Mouse (Mus musculus) heart, adult 11 months (tissue): Measurements from ENCODE around the gene Ak7.

Experiments used
- DNase-seq: peaks from one replicate; pipeline ENCODE4 v3.0.0; 2022

Gene Ak7

DNA sequence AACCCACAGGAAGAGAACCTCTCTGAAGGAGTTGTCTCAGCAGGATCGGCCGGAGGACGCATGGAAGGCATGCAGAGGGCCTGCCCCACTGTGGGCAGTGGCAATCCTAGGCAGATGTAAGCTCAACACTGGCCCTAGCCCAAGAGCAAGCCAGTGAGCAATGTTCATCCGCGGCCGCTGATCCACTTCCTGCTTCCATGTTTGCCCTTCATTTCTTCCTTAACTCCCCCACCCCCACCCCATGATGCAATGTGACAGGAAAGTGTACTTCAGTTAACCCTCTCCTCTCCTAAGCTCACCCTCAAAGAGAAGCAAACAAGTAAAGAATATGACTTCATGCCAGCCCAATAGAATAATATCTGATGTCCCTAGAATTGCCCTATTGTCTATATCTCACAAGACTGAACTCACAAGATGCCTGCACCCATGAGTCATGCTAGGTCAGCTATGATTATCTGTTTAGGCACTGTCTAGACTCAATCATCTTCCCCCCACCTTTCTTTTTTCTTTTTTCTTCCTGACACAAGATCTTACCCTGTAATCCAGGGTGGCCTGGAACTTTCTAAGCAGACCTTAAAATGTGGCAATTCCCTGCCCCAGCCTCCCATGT is 25.2 kb downstream of the Ak7 start:
- DNase-seq: no peak

DNA sequence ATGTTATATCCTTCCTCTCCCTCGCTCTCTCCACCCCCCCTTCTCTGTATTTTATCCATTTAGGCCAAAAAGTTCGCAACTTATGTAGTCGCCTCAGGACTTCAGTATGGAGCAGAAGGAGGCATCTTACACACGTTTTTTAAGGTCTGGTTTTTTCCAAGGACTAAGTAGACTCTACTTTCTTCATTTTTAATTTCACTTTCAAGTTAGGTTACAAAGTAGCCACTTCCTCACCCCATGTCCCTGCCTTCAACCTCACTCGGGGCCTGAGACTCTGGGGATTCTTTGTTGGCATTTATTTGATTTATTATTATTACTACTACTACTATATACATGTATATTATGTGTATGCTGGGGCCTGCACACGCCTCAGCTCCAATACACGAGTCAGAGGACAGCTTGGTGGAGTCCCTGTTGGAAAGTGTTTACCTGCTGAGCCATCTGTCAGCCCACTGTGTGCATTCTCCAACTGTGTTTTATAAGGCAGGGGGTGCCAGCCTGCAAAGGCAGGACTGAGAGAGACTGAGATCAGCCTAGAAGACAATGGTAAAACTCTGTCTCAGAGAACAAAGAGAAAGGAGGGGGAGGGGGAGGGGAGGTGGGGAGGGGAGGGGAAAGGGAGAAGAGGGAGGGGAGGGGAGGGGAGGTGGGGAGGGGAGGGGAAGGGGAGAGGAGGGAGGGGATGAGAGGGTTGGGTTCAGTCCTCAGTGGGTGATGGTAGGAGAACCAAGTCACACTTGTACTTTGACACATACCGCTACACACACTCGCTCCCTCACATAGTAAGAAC is 27.8 kb downstream of the Ak7 start:
- no peak for DNase-seq

DNA sequence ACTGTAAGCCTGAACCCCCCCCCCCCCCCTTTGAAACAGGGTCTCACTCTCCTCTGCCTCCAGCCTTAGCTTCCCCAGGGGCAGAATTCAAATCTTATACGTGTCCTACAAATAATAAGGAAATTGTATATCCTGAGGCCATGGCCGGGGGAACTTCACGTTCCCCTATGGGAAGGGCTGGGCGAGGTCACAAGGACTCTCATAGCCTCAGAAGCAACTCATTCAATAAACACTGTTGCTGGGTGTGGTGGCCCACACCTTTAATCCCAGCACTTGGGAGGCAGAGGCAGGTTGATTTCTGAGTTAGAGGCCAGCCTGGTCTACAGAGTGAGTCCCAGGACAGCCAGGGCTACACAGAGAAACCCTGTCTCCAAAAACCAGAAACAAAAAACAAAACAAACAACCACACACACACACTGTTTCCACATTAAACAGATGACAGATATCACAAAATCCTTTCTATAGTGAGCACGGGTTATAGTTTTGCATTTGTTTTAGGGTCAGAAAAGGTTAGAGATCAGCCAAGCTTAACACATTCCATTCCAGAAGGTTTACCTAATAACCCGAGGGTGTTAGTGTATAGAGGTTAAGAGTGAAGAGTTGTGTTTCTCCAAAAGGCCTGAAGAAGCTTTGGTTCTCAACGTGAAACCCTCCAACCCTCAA is 29.6 kb downstream of the Ak7 start:
- DNase-seq: no peak

DNA sequence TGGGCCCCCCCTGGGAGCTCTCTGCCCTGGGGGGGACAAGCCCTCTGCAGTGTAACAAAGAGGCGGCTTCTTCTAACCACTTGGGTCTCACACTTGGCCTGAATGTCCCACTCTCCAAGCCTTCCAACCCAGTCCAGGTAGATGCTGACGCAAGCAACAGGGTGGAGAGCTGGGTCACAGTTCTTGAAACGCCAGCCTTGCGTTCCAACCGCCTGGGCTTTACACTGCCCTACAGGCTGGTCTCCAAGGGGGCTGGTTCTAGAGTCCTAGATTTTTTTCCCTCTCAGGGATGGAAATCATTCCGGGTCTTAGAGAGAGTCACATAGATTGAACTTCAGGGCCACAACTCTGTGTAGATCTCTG is 30.1 kb downstream of the Ak7 start:
- DNase-seq: no peak

DNA sequence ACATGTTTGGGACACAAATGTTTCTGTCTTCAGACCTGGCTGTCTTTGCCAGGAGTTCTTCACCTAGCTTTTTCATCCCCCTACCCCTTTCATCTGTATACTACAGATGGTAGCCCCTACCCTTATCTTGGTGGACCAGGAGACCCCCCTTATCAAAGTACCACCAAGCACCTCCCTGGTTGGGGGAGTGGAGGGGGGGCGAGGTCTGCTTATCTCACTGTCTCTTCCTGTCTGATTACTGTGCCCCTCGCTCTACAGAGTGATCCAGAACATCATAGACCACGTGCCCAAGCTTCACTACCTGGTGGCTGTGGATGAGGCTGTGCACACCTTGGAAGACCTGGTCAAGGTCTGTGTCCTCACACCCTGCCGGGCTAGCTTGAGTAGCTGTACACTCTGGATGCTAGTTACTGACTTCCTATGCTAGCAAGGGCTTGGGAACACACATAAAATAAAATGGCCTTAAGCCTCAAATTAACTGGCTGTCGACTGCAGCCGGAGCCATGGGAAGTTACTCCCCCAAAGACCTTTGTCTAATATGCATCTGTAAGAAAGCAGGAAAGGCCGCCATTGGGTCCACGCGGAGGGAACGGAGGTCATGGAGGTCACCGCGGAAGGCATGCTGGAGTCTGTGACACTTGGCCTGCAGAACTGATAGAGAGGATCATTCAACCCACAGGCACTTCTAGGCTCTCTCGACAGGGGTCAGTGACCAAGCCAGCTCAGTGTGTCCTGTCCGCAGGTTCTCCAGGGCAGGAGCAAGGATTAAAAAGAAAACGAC is 32.7 kb downstream of the Ak7 start:
- DNase-seq: peak; percentile 85

DNA sequence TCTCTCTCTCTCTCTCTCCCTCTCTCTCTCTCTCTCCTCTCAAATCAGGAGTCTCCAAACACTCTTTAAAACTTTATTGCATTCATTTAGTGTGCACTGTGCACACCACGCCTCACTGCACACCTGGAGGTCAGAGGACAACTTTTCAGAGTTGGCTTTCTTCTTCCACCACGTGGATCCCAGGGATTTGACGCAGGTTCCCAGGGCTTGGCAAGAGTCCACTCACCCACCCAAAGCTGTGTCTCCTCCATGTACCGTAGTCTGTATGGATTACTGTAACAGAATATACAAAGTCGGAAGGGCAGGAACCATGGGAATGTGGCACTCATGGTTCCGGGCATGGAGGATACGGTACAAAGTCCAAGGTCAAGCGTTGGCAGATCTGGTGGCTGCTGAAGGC is 33.9 kb downstream of the Ak7 start:
- peak; percentile 64 for DNase-seq

DNA sequence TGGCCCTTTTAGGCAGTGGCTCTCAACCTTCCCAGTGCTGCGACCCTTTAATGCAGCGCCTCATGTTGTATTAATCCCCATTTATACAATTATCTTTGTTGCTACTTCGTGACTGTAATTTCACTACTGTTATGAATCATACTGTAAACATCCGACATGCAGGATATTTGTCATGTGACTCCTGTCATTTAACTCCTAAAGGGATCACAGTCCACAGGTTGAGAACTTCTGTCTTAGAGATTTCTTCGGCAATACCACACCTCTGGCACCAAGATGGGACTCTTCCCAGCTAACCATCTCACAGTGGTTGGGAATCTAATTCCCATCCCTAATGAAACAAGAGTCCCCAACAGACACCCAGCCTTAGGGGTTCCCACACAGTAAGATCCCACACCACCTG is 42.3 kb downstream of the Ak7 start:
- DNase-seq: no peak

DNA sequence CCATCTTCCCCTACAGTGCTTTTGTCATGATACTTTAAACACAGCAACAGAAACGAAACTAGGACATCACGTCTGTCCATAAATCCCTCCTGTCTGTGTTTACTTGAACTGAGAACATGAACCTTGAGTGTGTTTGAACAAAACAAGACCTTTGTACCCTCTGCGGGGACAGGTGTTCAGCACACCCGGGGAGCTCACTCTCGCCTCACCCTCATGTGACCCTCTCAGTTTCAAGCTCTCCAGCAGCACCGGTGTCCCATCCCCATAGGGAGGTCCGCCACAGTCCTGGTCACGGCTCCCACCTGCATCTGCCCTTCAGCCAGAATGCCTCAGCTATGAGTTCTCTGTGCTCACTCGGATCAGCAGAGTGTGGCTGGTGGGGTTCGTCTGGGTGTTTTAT is 48.0 kb downstream of the Ak7 start:
- DNase-seq: peak; percentile 62

DNA sequence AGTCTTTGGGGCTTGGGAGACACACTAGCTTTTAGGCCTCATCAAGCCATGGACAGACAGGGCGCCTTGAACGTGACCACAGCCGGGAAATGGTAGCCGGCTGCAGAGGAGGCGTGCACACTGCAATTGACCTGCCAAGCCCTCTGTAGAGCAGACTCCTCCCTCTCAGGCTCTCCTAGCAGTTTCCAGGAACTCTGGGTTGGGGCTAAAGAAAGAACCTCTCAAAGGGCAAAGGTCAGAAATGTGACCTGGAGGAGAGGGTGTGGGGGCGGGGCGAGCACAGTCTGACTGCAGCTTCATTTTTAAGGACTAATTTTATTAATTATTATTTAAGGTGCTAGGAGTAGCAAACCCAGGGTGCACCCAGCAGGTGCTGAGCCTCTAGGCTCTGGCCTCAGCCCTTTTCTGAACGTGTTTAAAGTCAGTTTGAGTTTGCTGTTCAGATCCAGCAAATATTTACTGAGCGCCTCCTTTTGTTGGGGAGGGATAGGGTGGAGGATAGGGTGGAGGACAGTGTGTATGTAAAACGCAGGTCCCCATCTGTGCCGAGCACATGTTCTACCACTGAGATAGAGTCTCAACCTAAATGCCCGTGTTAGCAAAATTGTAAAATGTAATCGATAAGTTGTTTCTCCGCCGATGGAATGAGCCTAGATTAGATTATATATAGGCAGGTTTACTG is 52.2 kb downstream of the Ak7 start:
- peak; percentile 78 for DNase-seq

DNA sequence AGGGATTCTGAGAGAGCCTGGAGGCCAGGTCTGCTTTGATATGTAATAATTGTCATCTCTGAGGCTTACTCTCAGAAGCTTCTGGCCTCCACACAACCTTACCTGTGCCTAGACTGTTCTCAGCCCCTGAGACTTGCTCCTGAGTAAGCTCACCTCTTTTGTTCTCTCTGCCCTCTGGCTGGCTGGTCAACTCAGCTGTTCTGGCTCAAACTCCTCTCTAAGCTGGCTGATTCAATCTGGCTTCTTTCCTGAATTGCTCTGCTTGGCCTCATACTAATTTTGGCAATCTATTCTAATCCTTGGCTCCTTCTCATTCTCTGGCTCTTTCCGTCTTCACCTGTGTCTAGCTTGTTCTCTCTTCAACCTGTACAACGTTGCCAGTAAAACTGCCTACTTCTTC is 53.1 kb downstream of the Ak7 start:
- peak; percentile 78 for DNase-seq

DNA sequence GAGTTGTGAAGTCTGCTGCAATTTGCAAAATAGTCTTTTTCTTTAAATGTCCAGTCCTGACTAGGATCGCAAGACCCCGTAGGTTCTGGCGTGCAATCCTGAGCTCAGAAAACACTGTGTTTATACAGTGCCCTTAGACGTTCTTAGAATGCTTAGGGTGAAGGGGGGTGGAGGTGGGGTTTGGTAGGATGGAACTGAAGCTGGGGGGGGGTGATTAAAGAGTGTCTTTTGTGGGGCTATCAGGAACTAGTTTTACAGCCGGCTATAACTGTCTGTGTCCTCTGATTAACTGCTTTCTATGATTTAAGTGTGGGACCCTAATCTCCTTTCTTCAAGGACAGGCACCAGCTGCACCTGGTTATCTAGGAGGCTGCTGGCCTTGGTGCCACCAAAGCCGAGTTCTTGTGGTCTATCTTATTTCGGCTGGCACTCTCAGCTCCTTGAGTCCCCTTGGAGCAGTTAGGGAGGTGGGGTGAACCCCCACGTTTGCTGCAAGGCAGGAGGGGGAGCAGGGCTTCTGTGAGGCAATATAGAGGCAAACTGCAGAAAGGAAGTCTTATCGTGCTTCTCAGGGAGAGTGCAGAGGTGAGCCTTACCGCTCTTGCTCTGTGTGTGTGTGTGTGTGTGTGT is 54.2 kb downstream of the Ak7 start:
- peak; percentile 67 for DNase-seq

DNA sequence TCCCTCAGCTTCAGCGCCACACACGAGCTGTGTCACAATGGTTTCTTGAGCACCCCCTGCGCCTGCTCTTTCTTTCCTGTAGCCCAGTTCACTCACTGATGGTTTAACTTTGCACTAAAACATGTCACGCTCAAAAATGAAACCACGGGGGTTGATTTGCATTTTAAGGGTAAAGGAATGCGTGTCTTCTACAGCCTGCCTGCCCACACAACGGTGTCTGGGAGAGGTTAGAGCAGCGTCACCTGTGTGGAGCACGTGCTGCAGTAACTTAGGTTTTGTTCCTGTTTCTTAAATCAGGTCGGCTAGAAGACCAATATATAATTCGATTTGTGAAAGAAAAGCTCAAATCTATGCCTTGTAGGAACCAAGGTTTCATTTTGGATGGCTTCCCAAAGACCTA is 55.4 kb downstream of the Ak7 start:
- no peak for DNase-seq

DNA sequence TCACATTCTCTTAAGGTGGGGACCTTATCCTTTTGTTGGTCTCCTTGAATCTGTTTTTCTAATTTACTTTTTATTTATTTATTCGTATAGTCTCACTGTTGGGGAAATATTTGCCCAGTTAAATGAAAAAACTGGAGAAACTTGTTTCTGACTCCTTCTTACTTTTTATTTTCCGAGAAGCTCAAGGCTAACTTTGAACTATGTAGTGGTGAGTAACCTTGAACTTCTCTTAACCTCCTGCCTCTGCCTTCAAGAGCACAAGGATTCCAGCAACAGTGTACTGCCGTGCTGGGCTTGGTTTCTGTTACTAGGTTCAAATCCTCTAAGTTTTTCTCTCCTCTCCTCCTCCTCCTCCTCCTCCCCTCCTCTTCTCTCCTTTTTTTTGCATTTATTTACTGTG is 55.9 kb downstream of the Ak7 start:
- no peak for DNase-seq

DNA sequence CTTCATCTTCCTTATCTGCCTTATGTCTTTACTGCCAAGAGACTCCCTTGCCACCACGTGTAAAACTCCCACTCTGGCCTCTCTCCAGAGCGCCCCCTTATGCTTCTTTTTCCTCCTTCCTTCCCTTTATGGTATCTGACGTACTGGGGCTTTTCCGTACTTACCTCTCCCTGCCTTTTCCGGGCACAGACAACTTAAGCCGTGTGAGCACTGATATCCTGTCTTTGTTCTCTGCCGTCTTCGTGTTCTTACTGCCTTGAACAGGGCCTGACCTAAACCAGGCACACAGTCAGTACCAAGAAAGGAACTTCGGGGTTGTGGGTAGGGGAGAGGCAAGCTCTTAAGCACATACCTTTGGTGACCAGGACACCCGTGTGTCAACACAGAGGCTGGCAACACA is 63.9 kb downstream of the Ak7 start:
- no peak for DNase-seq

DNA sequence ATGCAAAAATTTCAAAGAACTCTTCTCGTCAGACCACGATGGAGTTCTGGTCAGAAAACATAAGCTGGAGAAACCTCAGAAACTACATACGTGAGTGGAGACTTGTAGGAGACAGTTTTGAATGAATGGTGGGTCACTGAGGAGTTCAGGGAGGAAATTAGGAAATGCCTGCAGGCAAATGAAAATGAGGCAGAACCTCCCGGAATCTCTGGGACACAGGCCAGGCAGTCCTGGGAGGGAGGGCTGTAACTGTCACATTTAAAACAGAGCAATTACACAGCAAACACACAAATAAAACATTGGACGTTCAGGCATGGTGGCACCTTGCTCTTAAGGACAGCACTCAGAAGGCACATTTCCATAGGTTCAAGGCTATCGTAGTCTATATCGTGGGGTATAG is 69.1 kb downstream of the Ak7 start:
- no peak for DNase-seq

DNA sequence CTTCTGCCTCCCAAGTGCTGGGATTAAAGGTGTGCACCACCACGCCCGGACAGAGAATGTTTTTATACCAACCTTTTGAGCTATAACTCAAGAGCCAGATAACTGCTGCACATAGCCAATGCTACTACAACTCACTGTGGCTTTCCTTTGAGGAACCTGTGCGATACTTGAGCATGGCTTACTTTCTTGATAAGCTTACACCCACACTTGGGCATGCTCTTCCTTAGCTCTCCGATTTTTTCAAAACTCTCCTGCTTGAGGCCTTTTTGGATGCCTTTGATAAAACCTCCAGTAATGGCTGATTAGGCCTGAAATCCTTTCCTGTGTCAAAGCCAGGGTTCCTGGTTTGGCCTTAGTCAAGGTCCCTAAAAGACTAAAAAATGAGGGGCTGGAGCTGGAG is 71.9 kb downstream of the Ak7 start:
- DNase-seq: no peak

DNA sequence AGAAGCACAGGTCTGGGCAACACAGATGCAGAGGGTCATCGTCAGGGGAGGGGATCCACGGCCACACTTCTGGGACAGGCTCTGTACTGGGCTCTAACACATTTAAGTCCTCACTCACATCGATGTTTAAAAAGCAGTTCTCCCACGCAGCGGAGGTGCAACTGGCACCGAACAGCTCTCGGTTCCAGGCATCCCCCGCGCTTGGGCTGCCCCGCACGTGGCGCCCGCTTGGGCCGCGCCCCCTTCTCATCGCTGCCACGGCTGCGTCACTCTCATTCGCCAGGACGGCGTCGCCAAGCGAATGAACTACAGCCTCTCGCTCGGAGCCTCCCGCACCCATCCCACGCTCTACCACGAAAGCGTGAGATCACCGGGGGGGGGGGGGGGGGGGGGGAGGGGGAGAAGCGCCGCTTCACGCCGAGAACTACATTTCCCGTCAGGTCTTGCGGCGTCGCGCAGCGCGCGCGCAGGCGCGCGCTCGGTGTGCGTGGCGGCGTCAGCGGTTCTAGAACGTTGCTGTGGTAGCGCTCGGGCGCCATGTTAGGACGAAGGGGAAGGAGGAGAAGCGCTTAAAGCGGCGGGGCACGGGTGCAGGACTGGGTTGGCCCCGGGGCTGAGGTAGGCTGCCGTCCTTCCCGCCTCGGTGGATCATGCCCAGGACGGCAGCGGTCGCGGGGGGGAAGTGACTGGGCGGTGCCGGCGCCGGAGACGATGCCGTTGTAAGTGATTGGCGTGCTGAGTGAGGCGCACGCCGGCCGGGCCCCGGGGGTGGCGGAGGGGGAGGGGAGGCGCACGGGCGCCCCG is 78.6 kb downstream of the Ak7 start, which contains the start of gene Papola:
Gene Papola (plus strand): TSS at position 499 of the 804 bp plus-strand sequence.
- DNase-seq: peak; percentile 99

DNA sequence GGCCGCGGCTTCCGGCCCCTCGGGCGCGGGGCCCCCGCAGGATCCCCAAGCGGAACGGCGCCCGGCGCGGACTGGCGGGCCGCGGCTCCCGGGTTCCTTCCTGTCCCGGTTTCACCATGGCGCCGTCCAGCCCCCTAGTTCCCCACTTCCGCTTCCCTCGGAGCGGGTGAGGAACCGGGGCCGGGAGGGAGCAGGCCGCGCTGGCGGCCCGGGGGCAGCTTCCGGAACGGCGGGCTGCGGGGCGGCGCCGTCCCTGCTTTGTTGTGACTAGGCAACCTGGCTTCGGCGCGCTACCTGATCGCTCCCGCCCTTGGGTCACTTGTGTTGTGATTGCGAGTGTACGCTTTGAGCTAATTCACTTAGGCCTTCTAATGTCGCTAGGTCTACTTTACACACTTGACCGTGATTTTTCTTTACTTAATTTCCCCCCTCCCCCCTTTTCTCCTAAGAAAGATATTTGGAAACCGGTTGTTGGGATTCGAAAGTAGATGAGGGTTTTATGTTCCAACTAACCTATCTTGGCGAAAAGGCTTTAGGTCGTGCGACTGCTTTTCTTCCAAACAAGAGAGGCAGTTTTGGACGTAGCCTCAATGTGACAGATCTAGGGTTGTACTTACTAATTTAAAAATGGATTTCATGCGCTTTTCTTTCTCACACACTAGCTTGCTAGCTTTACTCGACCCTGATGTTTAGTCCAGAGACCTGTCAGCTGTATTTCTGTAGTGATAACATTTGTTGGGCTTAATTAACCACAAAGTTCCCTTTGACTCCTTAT is 79.4 kb downstream of the Ak7 start:
- peak; percentile 98 for DNase-seq

DNA sequence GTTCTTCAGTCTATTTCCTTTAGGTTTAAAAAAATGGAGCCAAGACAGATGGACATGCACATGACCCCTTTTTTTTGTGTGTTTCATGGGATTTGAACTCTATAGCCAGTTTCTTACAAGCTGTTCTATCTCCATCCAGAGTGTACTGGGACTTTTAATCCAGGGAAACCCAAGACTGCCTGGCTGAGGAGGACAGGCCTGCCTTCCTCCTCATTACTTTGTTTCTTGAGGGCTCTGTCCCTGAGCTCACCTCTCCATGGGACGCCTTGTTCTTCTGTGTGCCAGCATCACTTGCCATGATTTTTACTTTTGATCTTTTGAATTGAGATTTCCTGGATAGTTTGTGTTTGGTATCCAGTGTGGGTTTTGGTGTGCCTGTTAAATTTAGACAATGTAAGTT is 80.3 kb downstream of the Ak7 start:
- DNase-seq: peak; percentile 68

DNA sequence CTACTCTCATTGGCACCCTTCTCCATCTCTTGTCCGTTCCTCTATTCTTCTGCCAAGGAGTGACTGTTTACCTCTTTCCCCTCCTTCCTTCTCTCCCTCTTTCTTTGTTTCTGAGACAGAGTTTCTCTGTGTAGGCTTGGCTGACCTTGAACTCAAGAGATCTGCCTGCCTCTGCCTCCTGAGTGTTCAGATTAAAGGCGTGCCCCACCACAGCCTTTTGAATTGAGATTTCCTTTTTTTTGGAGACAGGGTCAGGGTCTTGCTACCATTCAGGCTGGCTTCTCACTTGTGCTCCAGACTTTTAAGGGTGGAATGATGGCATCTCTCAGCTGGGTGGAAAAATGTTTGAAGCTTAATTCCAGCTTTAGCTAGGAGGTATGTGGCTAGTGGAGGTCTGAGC is 81.8 kb downstream of the Ak7 start:
- DNase-seq: peak; percentile 76

DNA sequence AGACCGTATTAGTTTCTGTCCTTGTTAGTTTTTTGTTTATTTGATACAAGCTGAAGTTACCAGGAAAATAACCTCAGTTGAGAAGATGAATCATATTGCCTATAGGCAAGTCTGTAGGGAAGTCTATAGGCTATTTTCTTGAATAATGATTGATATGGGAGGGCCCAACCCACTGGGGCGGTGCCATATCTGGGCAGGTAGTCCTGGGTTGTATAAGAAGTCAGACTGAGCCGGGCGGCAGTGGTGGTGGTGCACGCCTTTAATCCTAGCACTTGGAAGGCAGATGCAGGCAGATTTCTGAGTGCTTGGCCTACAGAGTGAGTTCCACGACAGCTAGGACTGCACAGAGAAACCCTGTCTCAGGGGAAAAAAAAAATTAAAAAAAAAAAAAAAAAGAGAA is 84.1 kb downstream of the Ak7 start:
- no peak for DNase-seq
